Mouse (Mus musculus): Measurements from ENCODE around the gene Mxi1.

The Mxi1 gene

GRCm38 (mm10) chr19:53299829-53300181 is 10.5 kb upstream of the Mxi1 start:
- no peak for DNase-seq (ENCODE audit: low spot score in 2 of 2)

- no peak for DNase-seq (ENCODE audit: low spot score in 2 of 2)
Measured at GRCm38 (mm10) chr19:53303382-53303781, 6.9 kb upstream of the Mxi1 start.

- DNase-seq (ENCODE audit: low spot score in 2 of 2), result no peak
Measured at GRCm38 (mm10) chr19:53305621-53306020, 4.7 kb upstream of the Mxi1 start.

GRCm38 (mm10) chr19:53306706-53307105 is 3.6 kb upstream of the Mxi1 start:
- DNase-seq (ENCODE audit: low spot score in 2 of 2), result no peak

GRCm38 (mm10) chr19:53307219-53307618 is 3.1 kb upstream of the Mxi1 start:
- DNase-seq (ENCODE audit: low spot score in 2 of 2), result no peak

- DNase-seq (ENCODE audit: low spot score in 2 of 2), result no peak
Measured at GRCm38 (mm10) chr19:53309631-53310030, 687 bp upstream of the Mxi1 start.

- no peak for DNase-seq (ENCODE audit: low spot score in 2 of 2)
Measured at GRCm38 (mm10) chr19:53310771-53311523, 629 bp downstream of the Mxi1 start.

GRCm38 (mm10) chr19:53311524-53312335 is 1.4 kb downstream of the Mxi1 start:
- DNase-seq (ENCODE audit: low spot score in 2 of 2), result peak in 1 of 2 experiments; percentile 35

GRCm38 (mm10) chr19:53312336-53312871 is 2.1 kb downstream of the Mxi1 start:
- DNase-seq (ENCODE audit: low spot score in 2 of 2), result peak; percentile 56 to 65

GRCm38 (mm10) chr19:53312951-53313683 is 2.8 kb downstream of the Mxi1 start:
- DNase-seq (ENCODE audit: low spot score in 2 of 2), result peak; percentile 56 to 65

GRCm38 (mm10) chr19:53313684-53314443 is 3.5 kb downstream of the Mxi1 start:
- DNase-seq (ENCODE audit: low spot score in 2 of 2), result peak; percentile 100

GRCm38 (mm10) chr19:53314530-53315208 is 4.4 kb downstream of the Mxi1 start:
- DNase-seq (ENCODE audit: low spot score in 2 of 2), result no peak

- DNase-seq (ENCODE audit: low spot score in 2 of 2), result no peak
Measured at GRCm38 (mm10) chr19:53315209-53315654, 4.9 kb downstream of the Mxi1 start.

- DNase-seq (ENCODE audit: low spot score in 2 of 2), result no peak
Measured at GRCm38 (mm10) chr19:53316105-53316504, 5.8 kb downstream of the Mxi1 start.

- DNase-seq (ENCODE audit: low spot score in 2 of 2), result no peak
Measured at GRCm38 (mm10) chr19:53316963-53317362, 6.6 kb downstream of the Mxi1 start.

GRCm38 (mm10) chr19:53318143-53319132 is 8.1 kb downstream of the Mxi1 start:
- no peak for DNase-seq (ENCODE audit: low spot score in 2 of 2)

GRCm38 (mm10) chr19:53320264-53321110 is 10.2 kb downstream of the Mxi1 start:
- DNase-seq (ENCODE audit: low spot score in 2 of 2), result no peak

GRCm38 (mm10) chr19:53321273-53321672 is 11.0 kb downstream of the Mxi1 start:
- DNase-seq (ENCODE audit: low spot score in 2 of 2), result peak; percentile 54 to 66

Measured in urinary bladder, postnatal 36 days (tissue).